Mouse (Mus musculus): Measurements from ENCODE around the gene Syt1.

GRCm38 (mm10) chr10:108668944-108669343, 341.8 kb downstream of the Syt1 start:
- no peak for TF ChIP-seq GATA1 (IDR thresholded peaks at IDR 0.05; ENCODE audit: low read length)
- TF ChIP-seq TAL1 (IDR thresholded peaks at IDR 0.05; ENCODE audit: low read length), result no peak

Data from erythroblast, embryonic 14.5 days (primary cell).